Mouse (Mus musculus): Measurements from ENCODE around the gene Immp2l.
"Not testable (repeated sequence)": the region's sequence is repeated elsewhere in the genome, so short reads cannot be mapped to it uniquely, and the experiment has no call there.

Gene Immp2l

DNA sequence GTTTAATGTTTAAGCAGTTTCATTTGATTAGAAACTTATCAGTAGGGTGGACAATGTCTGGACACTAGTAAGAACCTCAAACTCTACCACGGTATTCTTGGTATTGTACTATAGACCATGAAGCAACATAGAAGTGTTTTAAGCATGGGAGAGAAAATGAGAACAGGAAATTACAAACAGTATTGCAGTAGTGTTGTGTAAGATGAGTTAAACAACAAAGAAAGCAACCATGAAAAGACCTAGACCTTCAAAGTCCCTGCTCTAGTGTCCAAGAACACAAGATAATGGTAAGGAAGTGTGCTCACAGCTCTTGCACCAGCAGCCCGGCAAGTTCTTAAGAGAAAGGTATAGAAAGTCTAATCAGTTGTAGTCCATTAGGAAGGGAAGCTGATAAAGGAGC lies 700.7 kb downstream of the Immp2l start:
- DNase-seq: no peak

DNA sequence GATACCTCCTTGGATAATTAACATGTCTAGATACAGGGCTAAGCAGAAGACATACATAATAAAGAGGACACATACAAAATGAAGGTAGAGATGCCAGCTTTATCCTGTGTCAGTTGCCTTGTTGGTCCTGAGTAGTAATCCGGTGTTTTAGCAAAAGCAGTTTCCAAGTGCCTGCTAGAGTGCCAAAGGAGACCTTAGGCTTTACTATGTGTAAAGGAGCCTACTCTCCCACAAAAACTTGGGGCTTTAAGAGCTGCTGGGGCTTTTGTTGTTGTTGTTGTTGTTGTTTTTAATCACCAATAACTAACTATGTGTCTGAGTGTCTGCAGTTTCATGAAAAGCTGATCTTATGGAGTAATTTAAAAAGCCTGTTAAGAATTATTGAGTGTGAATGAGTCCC lies 702.8 kb downstream of the Immp2l start:
- DNase-seq: no peak

DNA sequence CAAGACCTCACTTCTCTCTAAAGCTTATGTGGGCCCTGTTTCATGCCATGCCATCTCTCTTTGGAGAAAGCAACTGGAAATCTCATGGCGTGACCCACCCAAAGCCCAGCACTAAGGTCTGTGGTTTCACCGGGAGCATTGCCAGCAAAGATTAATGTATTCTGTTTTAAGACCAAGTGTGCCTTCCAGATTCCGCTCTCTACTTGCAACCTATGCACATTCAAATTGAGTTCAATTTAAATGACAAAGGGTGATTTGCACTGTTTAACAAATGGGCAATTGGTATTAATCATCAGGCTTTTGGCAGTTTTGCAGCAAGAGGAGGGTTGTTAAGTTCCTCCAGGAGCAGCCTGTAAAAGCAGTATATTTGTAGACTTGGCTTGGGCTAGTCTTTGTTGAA lies 703.3 kb downstream of the Immp2l start:
- peak; percentile 6 for DNase-seq

DNA sequence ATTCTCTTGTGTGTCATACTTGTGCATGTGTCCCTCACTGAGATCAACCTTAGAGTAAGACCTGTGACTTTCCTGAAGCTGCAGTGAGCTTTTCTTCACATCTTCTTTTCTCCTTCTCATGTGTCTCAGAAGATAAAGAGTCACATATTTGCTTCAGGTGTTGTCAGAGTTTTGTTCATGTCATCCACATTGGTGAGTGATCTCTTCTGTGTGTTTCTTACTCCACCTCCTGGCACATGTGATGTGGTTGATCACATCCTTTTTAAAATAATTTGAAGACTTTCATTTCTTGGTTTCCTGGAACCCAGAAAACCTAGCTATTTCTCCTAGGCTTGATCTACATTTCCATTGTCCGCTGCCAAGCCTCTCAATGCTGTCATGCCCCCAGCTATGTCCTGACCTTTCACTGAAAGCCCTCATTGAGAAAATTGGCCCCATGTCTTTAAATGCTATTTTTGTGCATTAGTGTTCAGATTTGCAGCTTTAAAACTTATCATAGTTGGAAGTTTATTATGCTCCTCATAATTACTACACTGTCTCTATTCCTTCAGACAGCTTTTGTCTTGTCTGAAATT lies 704.0 kb downstream of the Immp2l start:
- no peak for DNase-seq

DNA sequence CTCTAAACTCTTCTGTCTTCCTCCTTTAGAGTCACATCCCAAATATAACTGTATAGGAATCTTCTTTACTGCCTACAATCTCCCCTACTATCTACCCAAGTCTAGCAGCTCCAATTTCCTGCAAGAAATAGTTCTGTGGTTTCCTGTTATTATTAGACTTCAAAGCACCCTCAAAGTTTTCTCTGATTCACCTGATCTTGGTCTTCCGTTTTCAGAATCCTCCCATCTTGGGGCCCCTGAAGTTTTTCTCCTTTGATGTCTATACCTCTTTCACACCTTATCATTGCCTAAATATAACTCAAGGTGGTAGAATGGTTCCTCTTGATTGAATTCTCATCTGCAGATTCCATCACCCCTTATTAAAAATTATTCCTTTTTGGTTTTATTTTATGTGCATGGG lies 704.6 kb downstream of the Immp2l start:
- DNase-seq: no peak

DNA sequence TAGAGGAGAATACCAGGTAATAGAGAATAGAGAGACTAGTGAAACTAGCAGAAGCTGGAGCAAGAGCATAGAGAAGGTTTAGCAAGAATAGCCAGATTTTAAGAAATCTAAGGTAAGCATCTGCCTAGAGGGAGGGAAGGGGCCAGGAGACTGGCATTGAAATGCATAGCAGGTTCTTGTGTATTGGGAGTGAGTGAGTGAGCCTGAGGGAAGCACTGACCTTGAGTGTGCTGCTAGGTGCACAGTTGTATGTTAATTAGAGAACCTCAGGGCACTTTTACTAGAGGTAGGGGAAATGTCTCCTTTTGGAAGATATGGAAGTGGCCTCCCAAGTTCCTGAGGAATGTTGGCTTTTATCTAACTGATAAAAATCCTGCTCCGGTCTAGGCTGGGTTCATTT lies 705.9 kb downstream of the Immp2l start:
- no peak for DNase-seq

DNA sequence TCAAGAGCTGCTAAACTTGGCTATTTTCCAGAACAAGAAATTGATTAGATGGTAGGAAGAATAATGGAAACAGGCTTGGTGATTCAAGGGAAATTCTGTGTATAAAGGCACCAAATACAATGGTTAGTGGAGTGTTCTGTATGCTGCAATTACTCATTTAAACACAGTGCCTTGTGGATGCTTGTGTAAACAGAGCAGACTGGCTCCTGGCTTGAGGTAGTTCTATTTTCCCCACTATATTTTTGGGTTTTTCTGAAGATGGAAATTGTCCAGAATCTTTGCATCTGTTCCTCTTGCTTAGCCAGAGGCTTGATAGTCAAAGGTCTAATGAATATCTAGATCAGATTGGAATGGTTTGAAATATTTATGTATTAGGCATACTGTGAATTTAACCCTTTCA lies 709.3 kb downstream of the Immp2l start:
- no peak for DNase-seq

DNA sequence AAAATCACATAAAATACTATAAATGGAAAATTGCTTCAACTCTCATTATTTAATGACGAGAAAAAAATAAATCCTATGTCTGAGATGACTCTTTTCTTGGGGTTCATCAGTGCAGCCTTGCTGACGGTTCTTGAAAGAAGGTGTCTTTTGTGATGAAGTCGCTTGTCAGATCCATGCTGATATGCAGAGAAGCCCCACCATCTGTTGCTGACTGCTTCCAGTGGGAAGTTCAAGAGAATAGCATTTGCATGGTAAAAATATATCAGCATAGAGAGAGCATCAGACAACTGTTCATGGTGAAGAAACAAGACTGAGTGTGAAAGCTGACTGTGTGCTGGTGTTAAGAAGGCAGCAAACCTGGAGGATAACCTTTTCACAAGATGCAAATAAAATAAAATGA lies 719.0 kb downstream of the Immp2l start:
- DNase-seq: no peak

DNA sequence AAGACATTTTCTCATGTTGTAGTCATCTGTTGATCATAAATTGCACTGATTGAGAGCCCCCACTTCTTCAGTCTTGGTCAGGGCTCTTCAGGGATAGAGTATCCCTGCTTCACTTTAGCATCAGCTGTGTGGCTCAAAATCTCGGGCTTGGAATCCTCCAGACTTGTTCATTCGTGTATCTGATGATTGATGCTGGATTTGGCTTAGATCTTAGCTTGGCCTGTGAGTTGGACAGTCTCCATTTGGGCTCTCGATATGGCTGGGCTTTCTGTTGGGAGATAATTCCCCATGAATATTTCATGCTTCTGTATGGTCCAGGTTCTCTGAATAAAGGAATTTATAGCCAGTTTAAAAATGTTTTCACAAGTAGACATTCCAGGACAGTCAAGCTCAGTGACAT lies 739.5 kb downstream of the Immp2l start:
- no peak for DNase-seq

DNA sequence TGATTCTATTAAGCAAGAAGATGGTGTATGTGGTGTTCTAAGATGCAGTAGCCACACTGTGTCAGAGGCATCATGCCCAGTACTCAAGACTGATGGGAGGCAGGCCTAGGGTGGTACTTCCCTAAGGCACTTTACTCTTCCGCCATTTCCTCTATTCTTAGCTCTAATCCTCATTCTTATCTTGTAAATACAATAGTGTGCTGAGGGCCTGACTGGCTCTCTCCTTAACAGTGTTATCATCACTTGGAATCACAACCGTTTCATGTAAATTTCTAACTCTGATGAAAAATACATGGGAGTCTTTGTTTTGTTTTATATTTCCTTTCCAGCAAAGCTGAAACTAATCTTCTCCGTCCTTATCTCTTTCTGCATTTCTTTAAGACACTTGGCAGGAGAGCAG lies 750.1 kb downstream of the Immp2l start:
- no peak for DNase-seq

DNA sequence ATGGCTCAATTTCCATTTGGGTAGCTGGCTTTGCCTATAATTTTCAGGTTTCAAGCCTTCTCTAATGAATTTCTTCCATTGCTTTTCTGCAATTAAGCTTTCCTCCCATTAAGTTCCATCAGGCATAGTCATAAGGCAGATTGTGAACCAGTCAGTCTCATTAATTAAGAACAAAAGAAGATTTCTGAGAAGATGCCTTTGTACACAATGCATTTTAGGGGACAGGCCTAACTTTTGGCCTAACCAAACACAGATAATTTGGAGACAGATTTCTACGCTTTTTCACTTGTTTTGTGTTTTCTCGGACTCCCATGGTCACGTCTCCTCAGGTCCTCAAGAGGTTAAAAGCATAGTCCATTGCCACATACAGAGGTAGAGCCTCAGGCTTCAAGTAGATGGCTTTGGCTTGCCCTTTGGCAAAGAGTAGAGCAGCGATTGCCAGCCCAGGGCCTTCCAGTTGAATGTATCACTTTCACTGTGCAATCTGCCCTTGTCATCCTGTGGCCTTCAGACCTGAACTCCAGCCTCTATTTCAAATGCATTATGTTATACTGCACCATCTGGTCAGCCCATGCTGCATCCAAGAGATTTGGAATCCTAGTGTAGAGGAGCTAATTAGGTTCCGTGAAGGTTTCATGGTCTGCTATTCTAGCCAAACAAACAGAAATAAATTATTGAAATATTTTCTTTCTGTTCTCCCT lies 750.9 kb downstream of the Immp2l start:
- DNase-seq: no peak

DNA sequence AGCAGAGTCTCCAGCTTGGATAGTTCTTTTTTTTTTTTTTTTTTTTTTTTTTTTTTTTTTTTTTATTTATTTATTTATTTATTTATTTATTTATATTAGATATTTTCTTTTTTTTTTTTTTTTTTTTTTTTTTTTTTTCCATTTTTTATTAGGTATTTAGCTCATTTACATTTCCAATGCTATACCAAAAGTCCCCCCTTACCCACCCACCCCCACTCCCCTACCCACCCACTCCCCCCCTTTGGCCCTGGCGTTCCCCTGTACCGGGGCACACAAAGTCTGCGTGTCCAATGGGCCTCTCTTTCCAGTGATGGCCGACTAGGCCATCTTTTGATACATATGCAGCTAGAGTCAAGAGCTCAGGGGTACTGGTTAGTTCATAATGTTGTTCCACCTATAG lies 753.9 kb downstream of the Immp2l start:
- not testable (repeated sequence) for DNase-seq

DNA sequence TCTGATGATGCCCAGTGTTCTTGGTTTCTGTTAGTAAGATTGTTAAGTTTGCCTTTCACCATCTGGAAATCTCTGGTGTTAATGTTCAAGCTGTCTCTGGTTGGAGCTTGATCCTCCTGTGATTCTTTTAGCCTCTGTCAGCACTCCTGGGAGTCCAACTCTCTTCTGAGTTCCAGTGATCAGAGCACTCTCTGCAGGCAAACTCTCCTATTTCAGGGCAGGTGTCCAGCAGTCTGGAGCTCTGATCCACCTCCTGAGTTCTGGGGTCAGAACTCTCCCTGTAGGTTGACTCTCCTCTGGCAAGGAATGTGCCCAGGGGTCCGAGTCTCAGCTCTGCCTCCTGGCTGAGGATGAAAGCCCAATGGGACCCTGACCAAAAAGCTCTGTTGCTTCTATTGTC lies 769.8 kb downstream of the Immp2l start:
- DNase-seq: not testable (repeated sequence)

DNA sequence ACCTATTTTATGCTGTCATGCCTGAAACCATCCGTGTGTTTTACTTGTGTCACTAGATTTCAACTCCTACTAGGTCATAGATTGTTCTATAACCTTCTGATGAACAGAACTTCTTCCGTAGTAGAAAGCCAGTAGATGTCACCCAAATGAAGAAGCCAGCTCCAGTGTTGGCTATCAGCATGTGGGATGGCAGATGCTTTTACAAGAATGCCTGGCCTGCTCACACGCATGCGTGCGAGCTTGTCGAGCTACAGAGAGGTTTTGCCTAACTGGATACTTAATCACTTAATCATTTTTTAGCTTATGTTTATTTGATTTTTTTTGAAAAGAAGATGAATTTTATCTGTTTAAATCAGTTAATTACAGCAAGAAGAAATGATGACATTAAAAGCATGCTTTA lies 805.6 kb downstream of the Immp2l start:
- DNase-seq: no peak

DNA sequence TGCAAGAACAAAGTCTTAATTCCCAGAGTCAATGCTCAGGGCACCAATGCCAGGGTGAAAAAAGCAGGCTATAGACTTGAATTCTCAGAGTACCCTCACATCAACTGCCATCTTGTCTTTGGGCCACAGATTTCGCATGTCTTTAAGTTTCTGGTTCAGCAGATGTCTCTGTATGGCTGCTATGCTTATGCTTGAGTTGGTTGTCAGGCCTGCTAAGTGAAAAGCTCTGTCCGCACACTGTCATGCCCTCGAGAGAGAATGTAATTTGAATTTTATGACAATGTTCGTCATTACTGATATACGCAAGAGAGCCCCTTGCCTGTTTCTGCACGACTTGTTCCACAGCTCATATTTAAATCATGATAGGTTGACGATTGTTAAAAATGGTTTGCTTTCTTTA lies 807.8 kb downstream of the Immp2l start:
- no peak for DNase-seq

DNA sequence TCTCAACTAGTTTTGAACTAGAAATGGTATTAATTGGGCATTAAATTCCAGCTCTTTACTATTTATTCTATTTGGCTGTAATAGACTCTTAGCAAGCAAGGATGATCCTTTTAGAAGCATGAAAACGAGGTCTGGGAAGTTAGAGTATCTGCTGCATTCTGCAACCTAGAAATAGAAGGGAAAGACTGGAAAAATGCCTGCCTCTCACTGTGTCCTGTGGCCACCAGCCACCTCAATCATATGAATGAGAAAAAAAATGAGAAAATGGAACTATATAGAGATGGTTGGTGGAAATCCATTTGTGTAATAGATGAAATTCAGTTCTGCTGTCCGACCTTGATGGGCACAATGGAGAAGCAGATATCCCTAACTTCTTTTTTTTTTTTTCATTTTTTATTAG lies 810.8 kb downstream of the Immp2l start:
- no peak for DNase-seq

DNA sequence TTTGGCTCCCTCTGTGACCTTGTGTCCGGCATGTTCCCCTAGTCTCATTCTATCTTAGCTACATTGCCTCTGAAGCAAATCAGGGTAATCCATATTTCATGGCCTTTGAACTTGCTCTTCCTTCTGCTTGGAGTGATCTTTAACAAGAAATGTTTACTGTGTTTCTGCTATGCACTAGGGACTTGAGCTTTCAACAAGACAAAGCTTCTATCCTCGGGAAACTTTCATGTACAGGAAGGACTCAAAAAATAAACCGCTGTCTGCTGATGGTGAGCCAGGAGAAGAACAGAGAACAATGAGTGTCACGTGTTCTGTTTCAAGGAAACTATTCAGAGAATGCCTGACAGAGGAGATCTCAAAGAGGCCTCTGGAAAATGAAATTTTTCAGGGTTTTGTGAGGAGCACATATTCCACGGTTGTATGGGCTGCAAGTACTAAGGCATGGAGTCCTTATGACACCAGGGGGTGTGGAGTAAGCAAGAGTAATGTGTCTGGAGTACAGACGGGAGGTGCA lies 814.5 kb downstream of the Immp2l start:
- DNase-seq: no peak

DNA sequence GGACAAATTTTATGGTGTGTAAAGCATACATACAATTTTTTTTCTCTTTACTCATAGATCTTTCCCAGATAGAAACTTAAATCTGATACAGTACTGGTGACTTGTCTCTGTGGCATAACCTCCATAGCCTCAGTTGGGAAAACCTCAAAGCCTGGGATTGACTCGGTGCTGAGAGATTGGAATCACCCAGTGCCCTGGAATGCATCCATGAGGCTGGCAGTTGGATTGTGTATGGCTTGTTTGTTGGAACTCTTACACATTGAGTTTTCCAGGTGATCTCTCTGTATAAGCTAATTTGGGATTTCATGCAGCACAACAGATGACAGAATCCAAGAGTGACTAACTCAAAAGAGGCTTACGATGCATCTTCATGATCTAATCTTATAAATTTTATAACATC lies 815.4 kb downstream of the Immp2l start:
- no peak for DNase-seq

DNA sequence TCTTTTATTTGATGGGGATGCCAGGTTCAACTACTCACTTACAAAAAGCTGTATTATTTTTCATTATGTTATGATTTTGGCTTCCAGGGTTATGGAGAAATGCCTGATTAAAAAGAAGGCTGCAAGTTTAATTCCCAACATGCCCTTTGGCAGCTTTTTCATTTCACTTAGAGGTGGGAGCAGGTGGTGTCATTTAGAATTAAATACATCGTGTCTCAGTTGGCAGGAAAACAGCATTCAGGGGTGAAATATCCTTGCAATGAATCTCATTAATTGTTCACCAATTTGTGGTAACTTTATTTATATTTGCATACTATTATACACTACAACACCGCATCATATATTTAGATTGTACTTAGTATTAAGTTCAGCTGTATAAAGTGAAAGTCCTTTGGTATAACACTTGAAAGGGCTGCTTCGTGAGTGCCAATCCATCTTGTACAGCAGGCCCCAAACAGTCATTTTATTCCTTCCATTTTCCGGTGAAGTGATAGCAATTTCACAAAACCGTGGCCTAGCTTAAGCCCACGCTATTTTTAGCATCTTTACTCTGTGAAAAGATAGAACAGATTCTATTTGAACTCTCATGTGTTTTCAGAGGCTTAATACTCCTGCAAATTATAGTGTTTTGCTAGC lies 818.9 kb downstream of the Immp2l start:
- no peak for DNase-seq

DNA sequence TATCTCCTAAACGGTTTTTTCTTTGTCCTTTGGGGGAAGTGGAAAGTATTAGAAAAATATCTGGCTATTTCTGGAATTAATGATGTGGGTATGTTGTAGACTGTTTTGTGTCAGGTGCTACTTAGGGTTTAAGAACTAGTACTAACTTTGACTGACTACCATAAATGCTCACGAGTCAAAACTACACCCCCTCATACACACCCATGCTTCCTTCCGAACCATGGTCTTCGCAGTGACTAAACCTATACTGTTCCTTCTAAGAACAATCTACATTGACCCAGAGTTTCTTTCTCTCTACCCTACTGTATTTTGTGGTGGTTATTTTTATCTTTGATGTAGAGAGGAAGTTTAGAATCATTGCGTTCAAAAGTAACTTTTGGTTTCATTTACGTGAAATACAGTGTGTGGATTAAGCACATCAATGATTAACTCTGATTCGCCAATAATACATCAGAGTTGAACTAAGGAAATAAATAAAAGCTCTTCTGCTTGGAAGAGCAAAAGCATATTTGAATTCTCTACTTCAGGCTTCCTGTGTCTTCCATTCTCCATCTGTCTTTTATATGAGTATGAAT lies 828.1 kb downstream of the Immp2l start:
- no peak for DNase-seq

DNA sequence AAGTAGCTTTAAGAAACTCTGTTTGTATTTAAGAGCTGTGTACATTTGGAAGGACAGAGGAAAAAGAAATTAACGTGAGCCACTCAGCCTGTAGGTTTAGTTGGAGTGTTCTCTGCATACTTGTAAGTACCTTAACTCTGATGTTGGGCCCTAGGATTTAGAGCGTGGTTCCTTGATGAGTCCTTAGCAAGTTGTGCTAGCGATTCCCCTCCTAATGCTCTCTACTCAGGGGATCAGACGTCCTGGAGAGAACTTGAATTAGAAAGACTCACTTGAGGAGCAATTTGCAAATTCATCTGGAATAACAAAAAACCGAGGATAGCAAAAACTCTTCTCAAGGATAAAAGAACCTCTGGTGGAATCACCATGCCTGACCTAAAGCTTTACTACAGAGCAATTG lies 835.8 kb downstream of the Immp2l start:
- DNase-seq: not testable (repeated sequence)

DNA sequence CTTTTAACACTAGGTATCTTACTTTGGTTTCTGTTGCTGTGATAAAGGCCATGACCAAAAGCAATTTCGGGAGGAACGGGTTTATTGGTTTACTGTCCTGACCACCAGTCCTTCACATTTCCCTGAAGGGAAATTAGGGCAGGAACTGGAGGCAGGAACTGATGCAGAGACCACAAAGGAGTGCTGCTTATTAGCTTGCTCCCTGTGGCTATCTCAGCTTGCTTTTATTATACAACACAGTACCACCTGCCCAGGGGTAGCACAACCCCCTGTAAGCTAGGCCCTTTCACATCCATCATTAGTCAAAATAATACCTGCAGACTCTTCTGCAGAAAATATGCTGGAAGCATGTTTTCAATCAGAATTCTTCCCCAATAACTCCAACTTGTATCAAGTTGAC lies 844.4 kb downstream of the Immp2l start:
- no peak for DNase-seq

DNA sequence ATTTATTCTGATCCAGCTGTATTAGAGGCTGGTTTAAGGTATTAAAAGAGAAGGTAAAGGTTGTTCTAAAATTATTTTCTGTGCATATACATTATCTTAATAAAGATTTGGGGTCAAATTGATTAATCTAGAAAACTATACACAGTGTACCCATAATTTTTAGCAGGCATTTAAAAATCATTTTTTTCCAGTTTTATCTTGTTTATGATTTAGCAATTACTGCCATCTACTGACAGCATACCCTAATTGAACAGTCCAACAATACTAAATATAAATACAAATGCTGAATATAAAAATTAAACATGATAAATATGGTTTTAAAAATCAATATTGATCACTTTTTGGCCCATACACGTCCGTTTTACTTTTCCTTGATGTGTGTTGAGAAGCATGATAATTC lies 850.1 kb downstream of the Immp2l start:
- no peak for DNase-seq

DNA sequence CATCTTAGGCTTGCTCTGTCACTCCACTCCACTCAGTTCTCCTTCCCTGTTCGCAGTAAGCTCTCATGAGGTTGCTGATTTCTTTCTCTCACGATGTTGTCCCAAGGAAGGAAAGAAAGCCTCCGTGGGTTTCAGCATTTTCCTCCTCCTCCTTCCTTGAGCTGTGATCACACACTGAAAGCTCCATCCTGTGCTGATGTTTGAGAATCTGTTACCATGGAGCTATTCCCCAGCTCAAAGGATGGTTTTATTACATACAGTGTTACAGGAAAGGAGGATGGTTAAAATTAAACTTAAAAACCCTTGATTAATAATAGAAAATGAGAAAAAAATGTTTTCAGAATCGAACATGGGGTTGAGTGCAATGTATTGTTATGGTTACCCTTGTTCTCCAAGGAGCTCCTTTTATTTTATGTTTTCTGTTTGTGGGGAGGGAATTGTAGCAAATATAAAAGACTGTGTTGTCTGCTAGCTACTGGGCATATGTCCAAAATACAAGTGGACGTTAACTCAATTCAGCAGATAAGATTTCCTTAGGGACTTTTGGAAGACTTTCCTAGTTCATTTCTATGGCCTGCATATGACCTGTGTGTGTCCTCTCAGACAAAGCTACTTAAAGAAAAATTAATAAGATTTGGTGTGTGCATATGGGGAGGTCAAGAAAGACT lies 853.5 kb downstream of the Immp2l start:
- DNase-seq: no peak

Measured in right cerebral cortex, postnatal 4 days (tissue).